Mouse (Mus musculus) midbrain, embryonic 11.5 days (tissue): ENCODE results near the gene Dock2. TPM values are rescaled to one million over a fixed set of nuclear protein-coding genes. Genes with fewer than 3 reads are reported as not detected.
A peak's percentile ranks its signal among the peaks of the same experiment; 100 is the strongest.

Experiments used
- ATAC-seq: fragments of 200-750 bp; cut with Nextera tagmentation; 2 replicates; pipeline ENCODE4 v1.8.0; 2017; ENCODE audit warnings: moderate TSS enrichment, moderate library complexity; ENCODE audit not compliant: low FRiP score
- DNase-seq: peaks from one replicate; pipeline ENCODE4 v3.0.0; 2015; ENCODE audit warnings: low spot score; ENCODE audit errors: missing footprints
- H3K27ac ChIP-seq: fragments of 300-500 bp; sonication (generic); 2 replicates; pipeline ENCODE4 v1.5.1; 2014; ENCODE audit warnings: low read depth, low read length
- H3K27me3 ChIP-seq: fragments of 300-500 bp; sonication (generic); 2 replicates; pipeline ENCODE4 v1.6.1; 2014; ENCODE audit warnings: mild to moderate bottlenecking, low read length, moderate library complexity, mixed read lengths; ENCODE audit not compliant: control insufficient read depth, insufficient read depth
- H3K36me3 ChIP-seq: fragments of 300-500 bp; sonication (generic); 2 replicates; pipeline ENCODE4 v1.6.1; 2014; ENCODE audit warnings: mild to moderate bottlenecking, low read length, moderate library complexity, mixed read lengths; ENCODE audit not compliant: control insufficient read depth, insufficient read depth
- H3K4me1 ChIP-seq: fragments of 300-500 bp; sonication (generic); 2 replicates; pipeline ENCODE4 v1.6.1; 2014; ENCODE audit warnings: low read length; ENCODE audit not compliant: control insufficient read depth, insufficient read depth
- H3K4me2 ChIP-seq: fragments of 300-500 bp; sonication (generic); 2 replicates; pipeline ENCODE4 v1.6.1; 2014; ENCODE audit warnings: mild to moderate bottlenecking, moderate library complexity
- H3K4me3 ChIP-seq: fragments of 300-500 bp; sonication (generic); 2 replicates; pipeline ENCODE4 v1.5.1; 2014; ENCODE audit warnings: low read depth, low read length
- H3K9ac ChIP-seq: fragments of 300-500 bp; sonication (generic); 2 replicates; pipeline ENCODE4 v1.6.1; 2014; ENCODE audit warnings: low read length
- H3K9me3 ChIP-seq: fragments of 300-500 bp; sonication (generic); 2 replicates; pipeline ENCODE4 v1.6.1; 2016; ENCODE audit warnings: low read length; ENCODE audit not compliant: control insufficient read depth
- whole genome bisulfite sequencing: fragments of 180-500 bp; shearing (Covaris S2); extraction: QIAGEN DNeasy Blood & Tissue Kit; methylation state at CpG from one replicate; pipeline ENCODE4 v1.1.7; 2014; 5-methylcytosine and 5-hydroxymethylcytosine counted together
- polyA plus RNA-seq: library from polyadenylated mRNA; unstranded; fragments of >200 nt; fragmentation: Nextera tagmentation; extraction: Ambion mirVana; gene quantifications from 2 replicates; pipeline ENCODE4 v1.2.1, GENCODE M21; 2014

The Dock2 gene
- polyA plus RNA-seq, 1 experiment from 2014 or later, result 0.79 TPM

GRCm38 (mm10) chr11:34299550-34299949 is 484.1 kb downstream of the Dock2 start:
- no peaks in the 10 kb centered on the region for H3K36me3 ChIP-seq
- no peak overlapping the region for H3K4me3 ChIP-seq
- H3K9ac ChIP-seq, result no peak overlapping the region
- H3K4me2 ChIP-seq, result no peak overlapping the region
- DNase-seq, result no peak
- 100% methylated on average over 1 of the region's 1 CpGs for WGBS
- peaks cover 10% of the 10 kb centered on the region for H3K27me3 ChIP-seq
- ATAC-seq, result no peak
- peaks cover 4% of the 10 kb centered on the region; the same call in 1 of the 2 replicates for H3K4me1 ChIP-seq
- H3K9me3 ChIP-seq, result no peaks in the 10 kb centered on the region
- no peak overlapping the region for H3K27ac ChIP-seq

- 29% methylated on average over 5 of the region's 5 CpGs for WGBS
- ATAC-seq, result peak; percentile 97
These were observed 485.9 kb downstream of the Dock2 start for GRCm38 (mm10) chr11:34297698-34298378.

GRCm38 (mm10) chr11:34291304-34291703 is 492.4 kb downstream of the Dock2 start:
- WGBS, result 59% methylated on average over 3 of the region's 3 CpGs
- no peak for DNase-seq
- no peak for ATAC-seq
- Histone ChIP-seq H3K9me3 (no peaks in the 10 kb centered on the region), H3K4me3 (no peak overlapping the region), H3K4me2 (no peak overlapping the region), H3K4me1 (peaks cover 7% of the 10 kb centered on the region), H3K27me3 (peaks cover 33% of the 10 kb centered on the region), H3K27ac (no peak overlapping the region; the same call in 1 of the 2 replicates), H3K36me3 (no peaks in the 10 kb centered on the region), H3K9ac (no peak overlapping the region)

More at GRCm38 (mm10) chr11:34297698-34298378, 485.9 kb downstream of the Dock2 start:
- H3K4me3 ChIP-seq, result no peak overlapping the region
- peak; percentile 90 for DNase-seq
- no peaks in the 10 kb centered on the region for H3K36me3 ChIP-seq
- no peaks in the 10 kb centered on the region for H3K9me3 ChIP-seq
- peaks cover 15% of the 10 kb centered on the region for H3K27me3 ChIP-seq
- peak overlapping the region; percentile 38 for H3K27ac ChIP-seq
- H3K9ac ChIP-seq, result no peak overlapping the region; the same call in 1 of the 2 replicates
- peaks cover 4% of the 10 kb centered on the region; the same call in 1 of the 2 replicates for H3K4me1 ChIP-seq
- no peak overlapping the region for H3K4me2 ChIP-seq

- WGBS, result 10% methylated on average over 2 of the region's 2 CpGs
- H3K27me3 ChIP-seq, result peaks cover 33% of the 10 kb centered on the region
- ATAC-seq (peak; percentile 61), DNase-seq (peak; percentile 87)
- H3K4me3 ChIP-seq, result no peak overlapping the region
- H3K27ac ChIP-seq, result peak overlapping the region; percentile 40; the same call in 1 of the 2 replicates
- peaks cover 7% of the 10 kb centered on the region for H3K4me1 ChIP-seq
- no peaks in the 10 kb centered on the region for H3K9me3 ChIP-seq
- no peak overlapping the region for H3K9ac ChIP-seq
- no peaks in the 10 kb centered on the region for H3K36me3 ChIP-seq
- no peak overlapping the region for H3K4me2 ChIP-seq
These were observed 493.0 kb downstream of the Dock2 start for GRCm38 (mm10) chr11:34290708-34291107.

GRCm38 (mm10) chr11:34290265-34290664 is 493.4 kb downstream of the Dock2 start:
- Histone ChIP-seq H3K4me1 (peaks cover 7% of the 10 kb centered on the region), H3K9me3 (no peaks in the 10 kb centered on the region), H3K4me2 (no peak overlapping the region), H3K27ac (peak overlapping the region; percentile 40; the same call in 1 of the 2 replicates), H3K9ac (no peak overlapping the region), H3K4me3 (no peak overlapping the region), H3K36me3 (no peaks in the 10 kb centered on the region), H3K27me3 (peaks cover 34% of the 10 kb centered on the region)
- peak; percentile 80 for ATAC-seq
- DNase-seq, result no peak
- WGBS, result 2% methylated on average over 4 of the region's 4 CpGs

- peak; percentile 87 for DNase-seq
- peaks cover 10% of the 10 kb centered on the region for H3K4me1 ChIP-seq
- H3K27me3 ChIP-seq, result peaks cover 30% of the 10 kb centered on the region
- no peak overlapping the region for H3K4me2 ChIP-seq
- H3K9me3 ChIP-seq, result no peaks in the 10 kb centered on the region
- H3K9ac ChIP-seq, result no peak overlapping the region
- ATAC-seq, result peak; percentile 82
- H3K27ac ChIP-seq, result no peak overlapping the region
- no peak overlapping the region for H3K4me3 ChIP-seq
- 13% methylated on average over 13 of the region's 13 CpGs for WGBS
- H3K36me3 ChIP-seq, result no peaks in the 10 kb centered on the region
These were observed 499.4 kb downstream of the Dock2 start for GRCm38 (mm10) chr11:34284124-34284808.

GRCm38 (mm10) chr11:34277047-34277445 is 506.6 kb downstream of the Dock2 start:
- H3K4me1 ChIP-seq, result peaks cover 7% of the 10 kb centered on the region; the same call in 1 of the 2 replicates
- no peaks in the 10 kb centered on the region for H3K36me3 ChIP-seq
- H3K4me2 ChIP-seq, result no peak overlapping the region
- 45% methylated on average over 3 of the region's 3 CpGs for WGBS
- H3K9me3 ChIP-seq, result no peaks in the 10 kb centered on the region
- no peak overlapping the region for H3K4me3 ChIP-seq
- no peak for DNase-seq
- ATAC-seq, result 0 out of 2 replicates have a peak, but pooled peaks have one; percentile 14
- no peak overlapping the region for H3K27ac ChIP-seq
- peaks cover 24% of the 10 kb centered on the region for H3K27me3 ChIP-seq
- H3K9ac ChIP-seq, result no peak overlapping the region

GRCm38 (mm10) chr11:34276363-34277046 is 507.2 kb downstream of the Dock2 start:
- ATAC-seq (peak; percentile 40), DNase-seq (peak; percentile 85)
- 33% methylated on average over 14 of the region's 14 CpGs for WGBS
- Histone ChIP-seq H3K9me3 (no peaks in the 10 kb centered on the region), H3K36me3 (no peaks in the 10 kb centered on the region), H3K4me1 (peaks cover 7% of the 10 kb centered on the region; the same call in 1 of the 2 replicates), H3K27ac (no peak overlapping the region), H3K4me2 (no peak overlapping the region), H3K9ac (no peak overlapping the region), H3K27me3 (peaks cover 24% of the 10 kb centered on the region), H3K4me3 (no peak overlapping the region)
